Mouse (Mus musculus) erythroblast, adult 5-6 weeks (primary cell): ENCODE data around the gene Hlf. TPM values are rescaled to one million over a fixed set of nuclear protein-coding genes. Genes with fewer than 3 reads are reported as not detected.

Source experiments
- ATAC-seq: replicated peaks from 2 replicates; pipeline ENCODE4 v1.8.0; 2016; ENCODE audit warnings: moderate number of reproducible peaks, mild to moderate bottlenecking, moderate TSS enrichment, inconsistent platforms; ENCODE audit not compliant: poor library complexity, low FRiP score, severe bottlenecking
- total RNA-seq, 2 experiments: library from RNA; stranded (forward) in 1 of 2; stranded (reverse) in 1 of 2; fragments of 150-400 nt in 1 of 2; fragments of 200-764, 138-1000 nt in 1 of 2; gene quantifications; 2 replicates each; pipeline versions ENCODE4 v1.2.3 to v1.2.4; 2015 to 2017; ENCODE audit warnings: low replicate concordance in 2 of 2

Hlf gene
- total RNA-seq (2015; ENCODE audit: low replicate concordance), result 6.5 and 7.3 TPM in 2 replicates
- 2.4 and 2.9 TPM in 2 replicates for total RNA-seq (2017; ENCODE audit: low replicate concordance)

DNA sequence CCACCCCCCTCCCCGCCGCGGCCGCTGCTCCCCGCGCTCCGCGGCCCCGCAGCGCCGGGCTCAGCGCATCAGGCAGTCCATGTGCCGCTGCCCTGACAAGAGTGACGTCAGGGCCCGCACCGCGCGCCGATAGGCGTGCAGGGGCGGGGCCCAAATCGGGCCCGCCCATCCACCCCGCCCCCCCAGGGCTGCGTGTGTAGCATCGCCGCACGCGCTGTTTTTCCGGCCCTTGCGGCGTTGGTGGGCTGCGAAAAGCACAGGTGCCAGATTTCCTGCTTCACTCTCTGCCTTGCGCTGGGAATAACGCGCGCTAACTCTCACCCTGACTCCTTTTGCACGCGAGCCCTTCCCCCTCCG is at the start of gene Hlf:
Gene Hlf (minus strand): TSS at position 79 of the 357 bp plus-strand sequence.
- peak; percentile 57; the same call in 1 of the 2 replicates for ATAC-seq

- ATAC-seq, result no peak
These were observed 48.1 kb upstream of the Hlf start for GRCm38 (mm10) chr11:90438768-90439167.

DNA sequence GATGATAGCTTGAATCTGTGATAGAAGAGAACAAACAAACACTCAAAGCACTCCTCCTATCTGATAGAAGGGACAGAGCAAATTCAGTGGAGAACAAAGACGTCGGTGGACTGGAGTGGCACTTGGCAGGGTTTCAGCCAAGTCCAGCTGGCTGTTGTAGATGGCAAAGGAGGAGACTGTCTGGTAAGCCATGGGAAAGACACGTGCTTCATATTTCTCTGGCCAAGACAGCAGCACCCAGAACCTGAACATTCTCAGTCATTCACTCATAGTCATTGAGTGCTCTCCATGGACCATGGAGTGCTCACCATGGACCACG is 34.5 kb upstream of the Hlf start:
- no peak for ATAC-seq

- no peak for ATAC-seq
These were observed 33.9 kb upstream of the Hlf start for GRCm38 (mm10) chr11:90424334-90425206.

GRCm38 (mm10) chr11:90423896-90424295 is 33.2 kb upstream of the Hlf start:
- no peak for ATAC-seq

DNA sequence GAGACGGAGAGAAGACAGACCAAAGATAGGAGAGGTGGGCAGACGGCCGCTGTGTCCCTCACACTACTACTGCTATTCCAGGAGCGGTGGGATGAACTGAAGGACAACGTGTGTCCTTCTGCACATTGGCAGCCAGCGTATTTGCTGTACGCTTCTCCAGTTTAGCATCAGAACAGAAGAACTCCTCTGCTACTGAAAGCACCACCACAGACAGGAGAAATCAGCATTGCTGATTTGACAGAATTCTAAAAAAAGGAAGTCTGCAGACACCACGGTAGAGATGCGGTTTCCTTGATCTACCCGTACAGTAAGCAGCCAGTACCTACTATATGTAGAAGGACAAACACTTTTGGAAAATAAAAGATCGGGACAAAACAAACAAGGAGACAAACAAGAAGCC is 29.0 kb upstream of the Hlf start:
- ATAC-seq, result no peak

GRCm38 (mm10) chr11:90417921-90418320 is 27.2 kb upstream of the Hlf start:
- ATAC-seq, result no peak

GRCm38 (mm10) chr11:90417011-90417410 is 26.3 kb upstream of the Hlf start:
- ATAC-seq, result no peak

DNA sequence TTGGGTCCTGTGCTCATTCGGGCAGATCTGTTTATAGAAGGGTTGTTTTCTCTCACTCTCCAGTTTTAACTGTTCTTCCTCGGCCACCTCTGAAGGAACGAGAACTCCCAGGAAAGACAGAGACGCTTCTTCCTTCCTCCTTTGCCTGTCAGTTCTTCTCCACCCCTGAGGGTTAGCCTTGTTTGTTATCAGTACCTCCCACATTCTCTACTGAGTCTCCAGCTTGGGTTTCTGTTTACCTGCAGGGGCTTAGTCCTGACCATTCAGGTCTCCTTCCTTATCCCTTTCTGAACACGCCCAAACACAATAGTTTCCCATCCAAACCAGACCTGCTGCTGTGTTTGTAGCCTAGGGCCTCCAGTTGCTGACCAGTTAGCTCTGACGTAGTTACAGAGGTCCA is 8.2 kb upstream of the Hlf start:
- ATAC-seq, result no peak

DNA sequence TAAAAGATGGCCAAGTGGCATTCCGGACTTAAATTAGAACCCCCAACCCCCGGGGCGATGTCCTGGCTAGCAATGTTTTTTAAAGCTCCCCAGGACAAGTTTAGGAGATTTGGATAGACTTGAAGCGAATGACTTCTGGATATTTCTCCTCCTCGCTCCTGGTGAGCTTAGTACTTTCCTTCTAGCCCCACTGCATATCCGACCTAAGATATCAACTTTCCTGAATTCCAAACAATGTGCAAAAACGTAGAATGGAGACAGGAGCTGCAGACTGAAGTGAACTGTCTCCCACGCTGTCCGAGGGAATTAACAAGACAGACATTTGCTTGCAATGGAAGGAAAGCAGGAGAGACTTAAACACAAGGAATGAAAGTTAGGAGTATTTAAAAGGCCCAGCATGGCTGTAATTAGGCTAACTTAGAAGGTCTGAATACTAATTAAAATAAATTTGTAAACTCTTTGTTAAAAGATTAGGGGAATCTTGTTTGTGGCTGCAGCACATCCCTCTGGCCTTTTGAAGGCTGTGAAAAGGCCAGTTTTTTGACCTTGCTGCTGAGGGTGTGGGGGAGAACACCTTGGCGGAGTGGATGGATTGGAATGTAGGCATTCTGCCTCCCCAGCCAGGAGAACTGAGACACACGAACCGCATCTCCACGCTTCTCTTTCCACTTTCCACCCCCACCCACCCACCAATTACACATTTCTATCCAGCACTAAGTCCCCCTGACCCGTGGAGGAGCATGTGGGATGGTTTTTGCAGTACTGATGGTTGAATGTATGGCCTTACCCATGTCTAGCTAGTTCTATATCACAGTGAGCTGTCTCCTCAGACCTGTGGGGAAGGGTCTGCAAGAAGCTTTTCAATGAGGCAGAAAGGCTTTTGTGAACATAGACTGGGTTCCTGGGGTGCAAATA is 833 bp upstream of the Hlf start:
- no peak for ATAC-seq

- no peak for ATAC-seq
These were observed 536 bp downstream of the Hlf start for GRCm38 (mm10) chr11:90389902-90390816.

DNA sequence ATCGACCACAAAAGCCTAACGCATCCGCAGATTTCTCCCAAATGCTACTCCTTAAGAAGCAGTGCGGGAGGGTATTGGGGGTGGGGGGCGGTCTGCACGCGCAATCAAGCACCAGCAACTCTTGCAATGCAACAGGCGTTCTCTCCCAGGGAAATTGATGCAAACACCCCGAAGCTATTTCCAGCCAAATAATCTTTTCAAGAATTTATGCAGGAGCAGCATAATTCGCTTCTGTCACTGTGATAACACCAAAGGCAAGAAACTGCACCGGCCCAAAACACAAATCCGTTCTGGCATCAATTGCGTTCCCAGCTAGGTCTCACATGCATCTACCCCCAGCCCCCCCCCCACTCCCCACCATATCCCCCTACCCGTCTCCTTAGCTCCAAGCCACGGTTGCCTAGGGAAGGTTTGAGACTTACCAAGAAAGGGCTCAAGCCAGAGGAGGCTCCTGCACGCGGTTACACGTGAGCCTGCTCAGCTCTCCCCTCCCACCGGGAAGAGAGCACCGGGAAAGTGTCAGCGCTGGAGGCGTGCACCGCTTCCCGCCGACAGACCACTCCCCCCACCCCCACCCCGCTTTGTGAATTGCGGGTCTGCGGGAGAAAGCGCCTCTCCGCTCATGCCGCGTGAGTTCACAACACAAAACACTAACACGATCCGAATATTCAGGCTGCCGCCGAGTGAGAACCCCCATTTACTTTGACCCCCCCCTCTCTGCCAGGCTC is 1.4 kb downstream of the Hlf start:
- no peak for ATAC-seq

GRCm38 (mm10) chr11:90387501-90388440 is 2.9 kb downstream of the Hlf start:
- ATAC-seq, result no peak

DNA sequence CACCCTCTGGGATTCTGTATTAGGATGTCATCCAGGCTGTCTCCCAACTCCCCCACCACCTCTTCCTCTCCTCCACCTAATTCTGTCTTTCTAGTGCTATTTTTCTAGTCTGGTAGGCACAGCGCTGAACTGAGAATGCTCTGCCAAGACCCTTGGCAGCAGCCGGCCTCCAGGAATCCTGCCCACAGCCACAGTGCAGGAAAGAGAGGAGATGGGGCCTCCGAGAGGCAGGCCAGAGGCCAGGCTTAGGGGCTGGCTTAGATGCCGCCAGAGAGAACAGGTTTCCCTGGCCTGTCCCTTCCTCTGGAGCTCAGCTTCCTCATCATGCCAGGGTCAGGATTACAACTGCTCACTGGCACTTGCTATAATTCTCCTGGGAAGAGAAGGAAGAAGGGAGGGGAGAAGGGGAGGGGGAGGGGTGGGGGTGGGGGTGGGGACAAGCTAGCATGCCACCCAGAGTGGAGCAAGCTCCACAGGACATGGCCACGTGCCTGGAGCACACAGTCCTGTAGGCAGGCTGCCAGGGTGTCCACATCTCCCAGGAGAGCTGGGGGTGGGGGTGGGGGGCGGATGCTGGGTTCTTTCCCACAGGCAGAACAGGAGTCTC is 8.6 kb downstream of the Hlf start:
- ATAC-seq, result no peak

- ATAC-seq, result no peak
These were observed 9.6 kb downstream of the Hlf start for GRCm38 (mm10) chr11:90381113-90381512.

DNA sequence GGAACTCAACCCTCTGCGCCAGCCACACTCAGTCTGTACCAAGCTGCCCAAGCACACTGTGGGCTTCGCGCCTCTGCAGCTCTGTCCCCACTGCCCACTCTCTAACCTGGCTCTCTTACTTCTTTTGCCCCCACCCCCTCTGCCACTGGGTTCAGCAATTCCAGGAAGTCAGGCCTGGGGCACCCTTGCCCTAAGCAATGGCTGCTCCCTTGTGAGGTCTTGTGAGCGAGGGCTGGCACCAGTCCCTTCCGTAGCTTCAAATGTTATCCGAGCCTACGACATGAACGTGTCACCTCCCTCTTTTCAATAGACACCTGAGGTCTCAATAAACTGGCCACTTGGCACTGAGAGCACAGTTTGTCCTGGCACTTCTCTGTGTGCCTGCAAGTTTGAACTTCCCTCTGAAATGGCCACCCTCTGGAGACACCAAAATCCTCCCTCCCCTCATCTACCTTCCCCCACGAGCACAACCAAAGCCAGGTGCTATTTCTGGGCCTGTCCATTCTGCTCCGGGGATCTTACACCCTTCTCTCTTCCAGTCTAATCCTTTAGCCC is 10.5 kb downstream of the Hlf start:
- no peak for ATAC-seq

DNA sequence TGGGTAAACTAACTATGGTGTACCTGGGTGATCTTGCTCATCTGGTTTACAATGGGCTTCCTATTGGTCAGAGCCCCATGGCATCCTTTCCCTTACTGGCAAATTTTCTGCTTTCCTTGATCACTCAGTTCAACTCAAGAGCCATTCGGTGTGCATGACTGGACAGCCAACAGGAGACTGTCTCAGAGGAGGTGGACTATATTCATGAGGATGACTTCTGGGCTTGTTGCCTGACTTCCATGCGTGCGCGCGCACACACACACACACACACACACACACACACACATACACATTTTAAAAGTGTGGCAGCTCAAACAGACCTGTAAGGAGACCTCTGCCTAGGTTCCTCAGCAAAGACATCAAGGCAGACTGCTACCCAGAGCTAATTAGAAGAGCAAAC is 12.7 kb downstream of the Hlf start:
- ATAC-seq, result no peak
